Mouse (Mus musculus) liver, embryonic 16.5 days (tissue): ENCODE measurements around the gene Nucks1. TPM values are rescaled to one million over a fixed set of nuclear protein-coding genes. Genes with fewer than 3 reads are reported as not detected.

Experiments used
- ATAC-seq: fragments of 200-750 bp; cut with Nextera tagmentation; 2 replicates; pipeline ENCODE4 v1.8.0; 2017; ENCODE audit warnings: low read depth, mild to moderate bottlenecking, moderate number of reproducible peaks, moderate library complexity
- H3K27ac ChIP-seq: fragments of 300-500 bp; sonication (generic); 2 replicates; pipeline ENCODE4 v1.5.1; 2014; ENCODE audit warnings: mild to moderate bottlenecking, low read length
- H3K27me3 ChIP-seq: fragments of 300-500 bp; sonication (generic); 2 replicates; pipeline ENCODE4 v1.6.1; 2014; ENCODE audit warnings: low read depth, low read length, mixed read lengths; ENCODE audit not compliant: control insufficient read depth, insufficient read depth
- H3K36me3 ChIP-seq: fragments of 300-500 bp; sonication (generic); 2 replicates; pipeline ENCODE4 v1.6.1; 2014; ENCODE audit warnings: mild to moderate bottlenecking; ENCODE audit not compliant: control insufficient read depth, insufficient read depth
- H3K4me1 ChIP-seq: fragments of 300-500 bp; sonication (generic); 2 replicates; pipeline ENCODE4 v1.6.1; 2014; ENCODE audit warnings: low read depth, low read length, mixed read lengths; ENCODE audit not compliant: control insufficient read depth
- H3K4me2 ChIP-seq: fragments of 300-500 bp; sonication (generic); 2 replicates; pipeline ENCODE4 v1.6.1; 2014; ENCODE audit warnings: low read depth, low read length, mixed read lengths
- H3K4me3 ChIP-seq: fragments of 300-500 bp; sonication (generic); 2 replicates; pipeline ENCODE4 v1.5.1; 2014; ENCODE audit warnings: low read depth, mild to moderate bottlenecking, low read length
- H3K9ac ChIP-seq: fragments of 300-500 bp; sonication (generic); 2 replicates; pipeline ENCODE4 v1.6.1; 2014; ENCODE audit warnings: low read depth, low read length
- H3K9me3 ChIP-seq: fragments of 300-500 bp; sonication (generic); replicated peaks from 2 replicates; pipeline ENCODE4 v1.6.1; 2016; ENCODE audit warnings: low read length; ENCODE audit not compliant: control insufficient read depth
- WGBS: fragments of 180-500 bp; shearing (Covaris S2); extraction: QIAGEN DNeasy Blood & Tissue Kit; methylation state at CpG from one replicate; pipeline ENCODE4 v1.1.7; 2014; ENCODE audit not compliant: insufficient replicate concordance; 5-methylcytosine and 5-hydroxymethylcytosine counted together
- polyA plus RNA-seq: library from polyadenylated mRNA; unstranded; fragments of >200 nt; fragmentation: Nextera tagmentation; extraction: Ambion mirVana; gene quantifications from 2 replicates; pipeline ENCODE4 v1.2.1, GENCODE M21; 2015

Nucks1 gene
- 25.1 and 27.4 TPM in 2 replicates for polyA plus RNA-seq

DNA sequence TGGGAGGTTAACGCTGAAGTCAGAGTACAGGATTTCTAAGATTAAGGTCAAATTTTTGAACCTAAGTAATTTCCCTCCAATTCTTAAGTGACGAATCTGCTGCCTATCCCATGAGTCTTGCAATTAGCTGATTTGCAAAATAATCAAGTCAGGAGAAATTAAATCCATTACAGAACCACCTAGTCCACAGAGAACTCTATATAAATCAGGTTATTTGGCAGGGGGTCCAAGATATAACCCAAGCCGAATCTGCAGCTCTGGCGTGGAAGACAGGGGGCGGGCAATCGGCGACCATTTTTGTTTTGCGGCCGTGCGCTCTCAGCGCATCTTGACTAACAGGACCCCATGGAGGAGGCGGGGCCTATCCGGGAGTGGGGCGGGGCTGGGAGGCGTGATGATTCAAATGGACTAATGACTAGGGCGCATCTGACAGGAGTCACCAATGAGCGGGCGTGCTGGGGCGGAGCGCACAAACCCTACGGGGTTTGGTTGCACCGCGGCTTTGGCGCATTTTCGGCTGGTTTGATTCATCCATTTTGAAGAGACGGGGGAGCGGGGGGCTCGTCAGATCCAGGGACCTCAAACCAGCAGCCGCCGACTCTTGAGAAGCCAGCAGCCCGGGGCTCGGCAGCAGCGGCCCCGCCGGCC lies at the start of gene Nucks1:
Gene Nucks1 (plus strand): TSS at position 534 of the 648 bp plus-strand sequence.
- no peaks in the 10 kb centered on the region for H3K9me3 ChIP-seq
- H3K4me3 ChIP-seq, result peak within 1 kb of the TSS; percentile 84
- H3K9ac ChIP-seq, result peak within 1 kb of the TSS; percentile 99
- H3K36me3 ChIP-seq, result no peaks in the 10 kb centered on the region; the same call in 1 of the 2 replicates
- H3K27ac ChIP-seq, result peak within 1 kb of the TSS; percentile 97
- H3K27me3 ChIP-seq, result peaks cover 8% of the 10 kb centered on the region
- peak within 1 kb of the TSS; percentile 76 for H3K4me2 ChIP-seq
- peaks cover 18% of the 10 kb centered on the region for H3K4me1 ChIP-seq
- peak; percentile 97 for ATAC-seq
- WGBS, result under 1% methylated on average over 35 of the region's 35 CpGs

DNA sequence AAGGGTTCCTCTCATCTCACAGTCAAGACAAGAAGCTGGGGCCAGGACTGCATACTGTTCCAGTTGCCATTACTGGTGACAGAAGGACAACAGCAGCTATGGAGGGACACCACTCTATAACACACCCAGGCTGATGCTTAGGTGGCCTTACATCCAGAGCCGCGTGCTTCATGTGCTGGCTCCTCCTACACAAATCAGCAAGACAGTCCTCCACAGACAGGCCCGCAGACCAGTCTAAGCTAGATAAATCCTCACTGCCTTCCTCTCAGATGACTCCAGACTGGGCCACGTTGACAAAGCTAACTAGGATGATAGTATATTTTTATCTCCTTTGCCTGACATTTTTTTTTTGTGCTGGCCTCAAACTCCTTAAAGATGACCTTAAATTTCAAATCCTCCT lies 48.5 kb upstream of the Nucks1 start:
- H3K4me3 ChIP-seq, result no peak overlapping the region
- H3K9ac ChIP-seq, result no peak overlapping the region
- whole genome bisulfite sequencing, result 39% methylated on average over 4 of the region's 4 CpGs
- H3K27ac ChIP-seq, result no peak overlapping the region
- H3K4me1 ChIP-seq, result no peaks in the 10 kb centered on the region
- H3K27me3 ChIP-seq, result no peaks in the 10 kb centered on the region
- no peaks in the 10 kb centered on the region for H3K9me3 ChIP-seq
- no peak overlapping the region for H3K4me2 ChIP-seq
- no peak for ATAC-seq
- H3K36me3 ChIP-seq, result no peaks in the 10 kb centered on the region

DNA sequence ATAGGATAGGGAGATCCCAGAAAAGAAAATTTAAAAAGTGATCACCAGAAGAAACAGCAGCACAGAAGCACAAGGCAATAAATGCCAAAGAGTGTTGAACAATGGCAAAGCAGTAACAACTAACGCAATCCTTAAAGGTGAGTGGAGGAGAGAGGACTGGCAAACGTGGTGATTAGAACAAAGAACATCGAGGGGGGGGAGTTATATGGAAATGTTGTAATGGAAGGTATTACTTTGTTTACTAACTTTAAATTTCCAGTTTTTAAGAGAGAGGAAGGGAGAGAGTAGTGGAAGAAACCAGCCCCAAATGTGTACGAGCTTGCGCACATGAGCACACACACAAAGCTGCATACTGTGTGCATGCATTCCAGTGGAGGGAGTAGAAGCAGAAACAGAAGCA lies 44.7 kb upstream of the Nucks1 start:
- Histone ChIP-seq H3K36me3 (no peaks in the 10 kb centered on the region), H3K27me3 (no peaks in the 10 kb centered on the region), H3K27ac (no peak overlapping the region), H3K4me1 (peaks cover 4% of the 10 kb centered on the region; the same call in 1 of the 2 replicates), H3K4me2 (no peak overlapping the region), H3K9me3 (no peaks in the 10 kb centered on the region), H3K9ac (no peak overlapping the region), H3K4me3 (no peak overlapping the region)
- WGBS, result 73% methylated on average over 5 of the region's 5 CpGs
- ATAC-seq, result no peak

DNA sequence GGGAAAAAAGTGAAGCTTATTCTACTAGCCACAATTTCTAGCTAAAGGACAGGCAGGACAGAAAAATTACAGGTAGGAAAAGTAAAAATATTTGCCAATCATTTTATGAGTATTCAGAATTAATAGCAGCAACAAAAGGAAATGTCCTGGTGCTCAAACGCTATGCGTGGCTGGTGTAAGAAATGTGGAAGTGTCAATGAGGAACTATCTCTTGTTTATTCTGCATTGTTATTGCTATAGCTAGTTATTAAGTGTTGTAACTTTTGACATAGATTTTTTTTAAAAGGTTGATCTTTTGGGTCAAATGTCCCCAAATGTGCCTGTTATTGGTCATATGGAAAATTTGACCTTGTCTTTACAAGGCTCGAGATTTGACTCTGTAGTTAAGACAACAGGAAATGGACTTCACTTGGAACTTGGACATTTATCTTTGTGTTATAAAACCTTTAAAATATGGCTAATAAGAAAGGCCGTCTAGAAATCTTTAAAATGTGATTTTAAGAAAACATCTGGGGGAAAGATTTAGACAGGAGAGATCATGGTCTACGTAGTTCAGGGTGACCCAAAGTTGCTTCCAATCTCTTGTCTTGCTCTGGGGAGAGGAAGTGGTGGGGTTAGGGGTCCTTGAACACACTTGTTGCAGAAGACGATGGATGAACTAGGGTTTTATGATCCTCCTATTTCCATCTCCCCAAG lies 43.9 kb upstream of the Nucks1 start:
- peaks cover 4% of the 10 kb centered on the region; the same call in 1 of the 2 replicates for H3K4me1 ChIP-seq
- WGBS, result 26% methylated on average over 6 of the region's 6 CpGs
- no peak overlapping the region for H3K27ac ChIP-seq
- no peak overlapping the region for H3K9ac ChIP-seq
- peak overlapping the region; percentile 75 for H3K4me3 ChIP-seq
- no peak for ATAC-seq
- H3K36me3 ChIP-seq, result no peaks in the 10 kb centered on the region
- H3K9me3 ChIP-seq, result no peaks in the 10 kb centered on the region
- H3K27me3 ChIP-seq, result no peaks in the 10 kb centered on the region
- peak overlapping the region; percentile 68 for H3K4me2 ChIP-seq

DNA sequence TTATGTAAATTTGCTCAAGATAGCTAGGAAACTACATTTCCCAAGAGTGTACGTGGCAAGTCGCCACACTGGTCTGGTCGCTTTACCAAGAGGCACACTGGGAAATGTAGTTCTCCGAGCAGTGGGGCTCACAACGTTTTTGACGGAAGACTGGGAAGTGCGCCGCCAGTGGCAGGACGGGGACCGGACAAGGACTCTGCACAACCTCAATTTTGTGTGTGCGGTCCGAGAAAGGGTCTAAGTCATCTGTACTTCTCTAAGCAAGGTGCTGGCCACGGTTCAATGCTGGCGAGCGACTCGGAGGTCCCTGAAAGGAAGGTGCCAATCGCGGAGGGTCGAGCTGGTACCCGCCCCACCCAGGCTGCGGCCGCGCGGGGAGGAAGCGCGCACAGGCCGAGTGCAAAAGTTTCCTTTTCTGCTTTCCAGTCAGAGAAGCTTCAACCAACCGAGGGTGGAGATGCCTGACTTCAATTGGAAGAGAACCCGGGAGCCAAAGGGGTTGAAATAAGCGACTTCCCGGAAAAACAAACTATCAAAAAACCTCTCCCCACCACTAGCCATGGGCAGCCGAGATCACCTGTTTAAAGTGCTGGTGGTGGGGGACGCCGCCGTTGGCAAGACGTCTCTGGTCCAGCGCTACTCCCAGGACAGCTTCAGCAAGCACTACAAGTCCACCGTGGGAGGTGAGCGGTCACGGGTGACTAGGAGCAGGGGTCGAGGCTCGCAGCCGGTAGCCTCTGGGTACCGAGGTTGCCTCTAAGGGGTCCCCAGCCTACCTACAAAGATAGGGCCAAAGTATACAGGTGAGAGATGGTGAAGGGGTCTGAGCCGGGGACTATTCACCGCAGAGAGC lies 43.0 kb upstream of the Nucks1 start, which contains the start of gene Rab29:
Gene Rab29 (plus strand): TSS at position 132 of the 853 bp plus-strand sequence.
- Histone ChIP-seq H3K9me3 (no peaks in the 10 kb centered on the region), H3K4me2 (peak within 1 kb of the TSS; percentile 68), H3K27ac (peak within 1 kb of the TSS; percentile 53; the same call in 1 of the 2 replicates), H3K4me1 (peaks cover 4% of the 10 kb centered on the region; the same call in 1 of the 2 replicates), H3K27me3 (no peaks in the 10 kb centered on the region), H3K4me3 (peak within 1 kb of the TSS; percentile 75), H3K9ac (peak within 1 kb of the TSS; percentile 72), H3K36me3 (no peaks in the 10 kb centered on the region)
- ATAC-seq, result peak; percentile 94
- WGBS, result under 1% methylated on average over 46 of the region's 46 CpGs

DNA sequence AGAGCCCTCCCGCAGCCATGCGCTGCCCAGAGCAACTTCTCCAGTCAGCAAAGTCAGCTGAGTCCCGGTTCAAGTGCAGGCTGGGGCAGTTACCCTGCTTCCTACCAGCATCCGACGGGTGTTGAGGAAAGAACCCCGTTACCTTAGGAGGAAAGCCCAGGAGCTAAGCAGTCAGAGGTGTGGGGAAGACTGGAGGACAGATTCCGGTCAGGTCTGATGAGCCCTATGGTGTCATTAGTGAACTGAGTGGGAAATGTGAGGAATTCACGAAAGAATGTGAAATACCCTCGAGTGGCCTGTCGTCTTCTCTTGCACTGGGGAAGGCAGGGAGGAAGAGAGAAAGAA lies 42.4 kb upstream of the Nucks1 start:
- H3K36me3 ChIP-seq, result no peaks in the 10 kb centered on the region
- H3K4me3 ChIP-seq, result peak overlapping the region; percentile 75
- no peak for ATAC-seq
- H3K9me3 ChIP-seq, result no peaks in the 10 kb centered on the region
- WGBS, result 21% methylated on average over 10 of the region's 10 CpGs
- H3K27me3 ChIP-seq, result no peaks in the 10 kb centered on the region
- H3K4me2 ChIP-seq, result peak overlapping the region; percentile 68
- no peak overlapping the region for H3K27ac ChIP-seq
- peak overlapping the region; percentile 72 for H3K9ac ChIP-seq
- peaks cover 4% of the 10 kb centered on the region; the same call in 1 of the 2 replicates for H3K4me1 ChIP-seq

DNA sequence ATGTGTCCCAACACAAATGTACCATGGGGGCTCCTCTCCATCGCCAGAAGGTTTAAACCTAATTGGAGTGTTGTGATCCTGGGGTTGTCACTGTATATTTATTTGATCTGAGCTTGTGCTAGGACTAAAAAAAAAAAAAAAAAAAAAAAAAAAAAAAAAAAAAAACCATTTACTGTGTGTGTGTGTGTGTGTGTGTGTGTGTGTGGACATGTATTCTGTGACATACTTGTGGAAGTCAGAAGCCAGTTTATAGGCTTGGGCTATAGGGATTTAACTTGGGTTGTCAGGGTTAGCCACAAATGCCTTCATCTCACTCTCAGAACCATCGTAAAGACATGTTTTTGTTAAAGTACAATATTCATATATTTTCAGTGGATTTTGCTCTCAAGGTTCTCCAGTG lies 40.8 kb upstream of the Nucks1 start:
- Histone ChIP-seq H3K4me2 (no peak overlapping the region), H3K27ac (no peak overlapping the region), H3K9me3 (no peaks in the 10 kb centered on the region), H3K27me3 (no peaks in the 10 kb centered on the region), H3K4me1 (peaks cover 4% of the 10 kb centered on the region; the same call in 1 of the 2 replicates), H3K36me3 (no peaks in the 10 kb centered on the region), H3K4me3 (no peak overlapping the region), H3K9ac (no peak overlapping the region)
- WGBS, result 74% methylated on average over 2 of the region's 2 CpGs
- no peak for ATAC-seq

DNA sequence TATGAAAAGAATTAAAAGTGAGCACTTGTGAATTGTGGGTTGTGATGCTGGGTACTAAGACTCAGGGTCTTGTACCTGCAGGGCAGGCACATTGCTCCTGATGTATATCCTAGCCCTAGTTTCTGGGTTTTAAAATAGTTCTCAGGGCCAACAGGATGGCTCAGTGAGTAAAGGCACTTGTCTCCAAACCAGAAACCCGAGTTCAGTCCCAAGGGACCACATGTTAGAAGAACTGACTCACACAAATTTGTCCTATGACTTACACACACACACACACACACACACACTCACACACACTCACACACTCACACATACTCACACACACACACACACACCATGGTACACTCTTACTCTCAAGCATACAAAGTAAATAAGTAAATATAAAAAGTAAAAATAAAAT lies 37.5 kb upstream of the Nucks1 start:
- Histone ChIP-seq H3K9me3 (no peaks in the 10 kb centered on the region), H3K4me2 (no peak overlapping the region), H3K27me3 (no peaks in the 10 kb centered on the region), H3K9ac (no peak overlapping the region), H3K4me1 (peaks cover 3% of the 10 kb centered on the region; the same call in 1 of the 2 replicates), H3K36me3 (no peaks in the 10 kb centered on the region), H3K4me3 (no peak overlapping the region), H3K27ac (no peak overlapping the region)
- no peak for ATAC-seq
- WGBS, result 62% methylated on average over 1 of the region's 1 CpGs
